Mouse (Mus musculus): Measurements from ENCODE around the gene Ppp1r13l. TPM values are rescaled to one million over a fixed set of nuclear protein-coding genes. Genes with fewer than 3 reads are reported as not detected.

The Ppp1r13l gene
- polyA plus RNA-seq, 1 experiment from 2014 or later, result 2.6 TPM

GRCm38 (mm10) chr7:19411783-19412182 lies 52.2 kb downstream of the Ppp1r13l start:
- Histone ChIP-seq H3K4me3 (replicated peaks; ENCODE audit: low read length) (no peak overlapping the region), H3K9me3 (ENCODE audit: control insufficient read depth, low read length) (peaks cover 8% of the 10 kb centered on the region; the same call in 1 of the 2 replicates), H3K27me3 (ENCODE audit: control insufficient read depth, insufficient read depth, low read length) (0 out of 2 replicates have a peak, but pooled peaks cover 9% of the 10 kb centered on the region), H3K4me2 (replicated peaks) (no peak overlapping the region), H3K36me3 (replicated peaks; ENCODE audit: control insufficient read depth, insufficient read depth) (no peaks in the 10 kb centered on the region), H3K9ac (no peak overlapping the region), H3K27ac (no peak overlapping the region), H3K4me1 (replicated peaks; ENCODE audit: control insufficient read depth, insufficient read depth, low read length) (no peaks in the 10 kb centered on the region)
- WGBS, result 79% methylated on average over 5 of the region's 5 CpGs
- no peak for DNase-seq (ENCODE audit: low spot score)
- no peak for ATAC-seq (ENCODE audit: low FRiP score)

GRCm38 (mm10) chr7:19413525-19413924 lies 54.0 kb downstream of the Ppp1r13l start:
- Histone ChIP-seq H3K27ac (no peak overlapping the region), H3K9me3 (ENCODE audit: control insufficient read depth, low read length) (peaks cover 8% of the 10 kb centered on the region; the same call in 1 of the 2 replicates), H3K4me2 (replicated peaks) (no peak overlapping the region), H3K27me3 (ENCODE audit: control insufficient read depth, insufficient read depth, low read length) (peaks cover 13% of the 10 kb centered on the region), H3K4me3 (replicated peaks; ENCODE audit: low read length) (no peak overlapping the region), H3K4me1 (replicated peaks; ENCODE audit: control insufficient read depth, insufficient read depth, low read length) (no peaks in the 10 kb centered on the region), H3K9ac (no peak overlapping the region), H3K36me3 (replicated peaks; ENCODE audit: control insufficient read depth, insufficient read depth) (no peaks in the 10 kb centered on the region)
- DNase-seq (ENCODE audit: low spot score) (no peak), ATAC-seq (ENCODE audit: low FRiP score) (no peak)
- WGBS, result 81% methylated on average over 3 of the region's 3 CpGs

- Histone ChIP-seq H3K9me3 (ENCODE audit: control insufficient read depth, low read length) (peaks cover 8% of the 10 kb centered on the region; the same call in 1 of the 2 replicates), H3K4me1 (replicated peaks; ENCODE audit: control insufficient read depth, insufficient read depth, low read length) (no peaks in the 10 kb centered on the region), H3K36me3 (replicated peaks; ENCODE audit: control insufficient read depth, insufficient read depth) (no peaks in the 10 kb centered on the region), H3K4me2 (replicated peaks) (no peak overlapping the region), H3K4me3 (replicated peaks; ENCODE audit: low read length) (no peak overlapping the region), H3K9ac (no peak overlapping the region), H3K27me3 (ENCODE audit: control insufficient read depth, insufficient read depth, low read length) (peaks cover 39% of the 10 kb centered on the region), H3K27ac (no peak overlapping the region)
- ATAC-seq (ENCODE audit: low FRiP score) (no peak), DNase-seq (ENCODE audit: low spot score) (no peak)
- 80% methylated on average over 15 of the region's 15 CpGs for WGBS
Measured at GRCm38 (mm10) chr7:19416590-19416989, 57.0 kb downstream of the Ppp1r13l start.

GRCm38 (mm10) chr7:19420121-19420520 lies 60.6 kb downstream of the Ppp1r13l start:
- ATAC-seq (ENCODE audit: low FRiP score) (no peak), DNase-seq (ENCODE audit: low spot score) (no peak)
- peaks cover 5% of the 10 kb centered on the region for H3K36me3 ChIP-seq (replicated peaks; ENCODE audit: control insufficient read depth, insufficient read depth)
- H3K9ac ChIP-seq, result no peak overlapping the region
- H3K27me3 ChIP-seq (ENCODE audit: control insufficient read depth, insufficient read depth, low read length), result peaks cover 36% of the 10 kb centered on the region
- H3K27ac ChIP-seq, result no peak overlapping the region
- WGBS, result 9% methylated on average over 28 of the region's 28 CpGs
- H3K4me3 ChIP-seq (replicated peaks; ENCODE audit: low read length), result 0 out of 2 replicates have a peak overlapping the region, but pooled peaks have one; percentile 3
- H3K4me1 ChIP-seq (replicated peaks; ENCODE audit: control insufficient read depth, insufficient read depth, low read length), result no peaks in the 10 kb centered on the region
- no peak overlapping the region for H3K4me2 ChIP-seq (replicated peaks)
- H3K9me3 ChIP-seq (ENCODE audit: control insufficient read depth, low read length), result no peaks in the 10 kb centered on the region

GRCm38 (mm10) chr7:19420821-19421636 lies 61.5 kb downstream of the Ppp1r13l start:
- Histone ChIP-seq H3K4me2 (replicated peaks) (peak overlapping the region; percentile 88), H3K27ac (no peak overlapping the region), H3K9me3 (ENCODE audit: control insufficient read depth, low read length) (no peaks in the 10 kb centered on the region), H3K4me1 (replicated peaks; ENCODE audit: control insufficient read depth, insufficient read depth, low read length) (no peaks in the 10 kb centered on the region), H3K27me3 (ENCODE audit: control insufficient read depth, insufficient read depth, low read length) (peaks cover 36% of the 10 kb centered on the region), H3K9ac (peak overlapping the region; percentile 54), H3K36me3 (replicated peaks; ENCODE audit: control insufficient read depth, insufficient read depth) (peaks cover 14% of the 10 kb centered on the region), H3K4me3 (replicated peaks; ENCODE audit: low read length) (peak overlapping the region; percentile 41)
- WGBS, result 12% methylated on average over 43 of the region's 43 CpGs
- peak; percentile 96 for ATAC-seq (ENCODE audit: low FRiP score)
- DNase-seq (ENCODE audit: low spot score), result peak; percentile 83

GRCm38 (mm10) chr7:19423083-19423482 lies 63.5 kb downstream of the Ppp1r13l start:
- ATAC-seq (ENCODE audit: low FRiP score) (no peak), DNase-seq (ENCODE audit: low spot score) (no peak)
- peaks cover 34% of the 10 kb centered on the region for H3K36me3 ChIP-seq (replicated peaks; ENCODE audit: control insufficient read depth, insufficient read depth)
- no peak overlapping the region for H3K4me3 ChIP-seq (replicated peaks; ENCODE audit: low read length)
- peaks cover 29% of the 10 kb centered on the region for H3K27me3 ChIP-seq (ENCODE audit: control insufficient read depth, insufficient read depth, low read length)
- H3K4me1 ChIP-seq (replicated peaks; ENCODE audit: control insufficient read depth, insufficient read depth, low read length), result no peaks in the 10 kb centered on the region
- no peaks in the 10 kb centered on the region for H3K9me3 ChIP-seq (ENCODE audit: control insufficient read depth, low read length)
- WGBS, result 85% methylated on average over 3 of the region's 3 CpGs
- no peak overlapping the region for H3K9ac ChIP-seq
- no peak overlapping the region for H3K4me2 ChIP-seq (replicated peaks)
- no peak overlapping the region for H3K27ac ChIP-seq

GRCm38 (mm10) chr7:19424051-19424450 lies 64.5 kb downstream of the Ppp1r13l start:
- DNase-seq (ENCODE audit: low spot score) (no peak), ATAC-seq (ENCODE audit: low FRiP score) (no peak)
- Histone ChIP-seq H3K4me3 (replicated peaks; ENCODE audit: low read length) (no peak overlapping the region), H3K4me1 (replicated peaks; ENCODE audit: control insufficient read depth, insufficient read depth, low read length) (no peaks in the 10 kb centered on the region), H3K4me2 (replicated peaks) (no peak overlapping the region), H3K9ac (no peak overlapping the region), H3K27me3 (ENCODE audit: control insufficient read depth, insufficient read depth, low read length) (peaks cover 21% of the 10 kb centered on the region), H3K36me3 (replicated peaks; ENCODE audit: control insufficient read depth, insufficient read depth) (peaks cover 44% of the 10 kb centered on the region), H3K27ac (no peak overlapping the region), H3K9me3 (ENCODE audit: control insufficient read depth, low read length) (no peaks in the 10 kb centered on the region)
- 61% methylated on average over 4 of the region's 4 CpGs for WGBS

- H3K27ac ChIP-seq, result no peak overlapping the region
- no peak overlapping the region for H3K9ac ChIP-seq
- 78% methylated on average over 6 of the region's 6 CpGs for WGBS
- H3K27me3 ChIP-seq (ENCODE audit: control insufficient read depth, insufficient read depth, low read length), result no peaks in the 10 kb centered on the region; the same call in 1 of the 2 replicates
- peaks cover 67% of the 10 kb centered on the region for H3K36me3 ChIP-seq (replicated peaks; ENCODE audit: control insufficient read depth, insufficient read depth)
- DNase-seq (ENCODE audit: low spot score), result no peak
- no peaks in the 10 kb centered on the region for H3K9me3 ChIP-seq (ENCODE audit: control insufficient read depth, low read length)
- no peaks in the 10 kb centered on the region for H3K4me1 ChIP-seq (replicated peaks; ENCODE audit: control insufficient read depth, insufficient read depth, low read length)
- no peak for ATAC-seq (ENCODE audit: low FRiP score)
- no peak overlapping the region for H3K4me3 ChIP-seq (replicated peaks; ENCODE audit: low read length)
- no peak overlapping the region for H3K4me2 ChIP-seq (replicated peaks)
Measured at GRCm38 (mm10) chr7:19426349-19426748, 66.8 kb downstream of the Ppp1r13l start.

- 85% methylated on average over 6 of the region's 6 CpGs for WGBS
- DNase-seq (ENCODE audit: low spot score) (no peak), ATAC-seq (ENCODE audit: low FRiP score) (no peak)
- Histone ChIP-seq H3K9me3 (ENCODE audit: control insufficient read depth, low read length) (no peaks in the 10 kb centered on the region), H3K4me1 (replicated peaks; ENCODE audit: control insufficient read depth, insufficient read depth, low read length) (no peaks in the 10 kb centered on the region), H3K9ac (no peak overlapping the region), H3K4me3 (replicated peaks; ENCODE audit: low read length) (no peak overlapping the region), H3K27ac (no peak overlapping the region), H3K27me3 (ENCODE audit: control insufficient read depth, insufficient read depth, low read length) (no peaks in the 10 kb centered on the region; the same call in 1 of the 2 replicates), H3K36me3 (replicated peaks; ENCODE audit: control insufficient read depth, insufficient read depth) (peaks cover 72% of the 10 kb centered on the region), H3K4me2 (replicated peaks) (no peak overlapping the region)
Measured at GRCm38 (mm10) chr7:19426888-19427287, 67.3 kb downstream of the Ppp1r13l start.
